Mouse (Mus musculus): ENCODE measurements around the gene Bicdl1.

Bicdl1 gene

DNA sequence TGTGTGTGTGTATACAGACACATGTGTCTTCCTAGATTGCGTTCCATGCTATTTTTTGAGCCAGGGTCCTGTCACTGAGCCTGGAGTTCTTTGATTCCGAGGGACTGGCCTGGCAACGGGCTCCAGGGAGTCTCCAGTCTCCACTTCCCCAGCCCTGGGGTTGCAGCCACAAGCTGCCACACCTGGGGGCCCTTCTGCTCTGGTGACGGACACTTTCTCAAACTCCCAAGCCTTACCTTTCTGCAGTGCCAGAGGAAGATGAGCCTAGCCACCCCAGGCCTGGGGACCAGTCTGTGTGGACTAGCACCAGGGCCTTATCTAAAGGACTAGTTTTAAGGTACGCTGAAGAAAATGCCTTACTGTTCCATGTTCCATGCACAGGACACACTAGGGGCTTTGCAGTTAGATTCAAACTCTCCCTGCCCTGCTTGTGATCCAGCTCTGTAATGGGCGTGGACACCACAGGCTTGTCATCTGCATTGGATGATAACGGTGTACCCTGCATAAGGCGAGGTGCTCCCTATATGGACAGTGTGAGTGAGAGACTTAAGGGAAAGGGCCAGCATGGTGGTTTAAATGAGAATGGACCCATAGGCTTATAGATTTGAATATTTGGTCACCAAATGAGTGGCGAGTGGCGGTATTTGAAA is 105.1 kb downstream of the Bicdl1 start:
- in situ Hi-C loops (cut with MboI, MseI) = no loop called here

GRCm38 (mm10) chr5:115623694-115624440 is 107.6 kb downstream of the Bicdl1 start:
- in situ Hi-C loops (cut with MboI, MseI) = no loop called here

DNA sequence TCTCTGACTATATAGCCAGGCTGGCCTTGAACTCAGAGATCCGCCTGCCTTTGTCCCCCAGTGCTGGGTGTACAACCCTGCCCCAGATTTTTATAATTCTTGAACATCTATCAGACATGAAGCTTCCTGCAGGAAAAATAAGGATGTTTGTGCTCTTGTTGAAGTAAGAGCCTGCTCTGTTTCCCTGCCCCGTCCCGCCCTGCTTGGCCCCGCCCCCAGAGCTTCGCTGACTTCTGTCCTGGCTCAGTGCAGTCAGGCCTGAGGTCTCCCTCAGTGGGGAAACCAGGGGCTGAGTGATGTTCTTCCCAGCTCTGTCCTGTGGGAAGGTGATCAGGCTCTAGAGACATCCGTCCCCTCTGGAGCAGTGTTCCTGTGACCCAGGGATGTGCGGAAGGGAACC is 108.7 kb downstream of the Bicdl1 start:
- in situ Hi-C loops (cut with MboI, MseI) = no loop called here

GRCm38 (mm10) chr5:115619690-115620089 is 111.7 kb downstream of the Bicdl1 start:
- in situ Hi-C loops (cut with MboI, MseI) = no loop called here

- in situ Hi-C loops (cut with MboI, MseI) = no loop called here
Observed at GRCm38 (mm10) chr5:115614948-115615347, 116.5 kb downstream of the Bicdl1 start.

- in situ Hi-C loops (cut with MboI, MseI) = no loop called here
Observed at GRCm38 (mm10) chr5:115613332-115613731, 118.1 kb downstream of the Bicdl1 start.

DNA sequence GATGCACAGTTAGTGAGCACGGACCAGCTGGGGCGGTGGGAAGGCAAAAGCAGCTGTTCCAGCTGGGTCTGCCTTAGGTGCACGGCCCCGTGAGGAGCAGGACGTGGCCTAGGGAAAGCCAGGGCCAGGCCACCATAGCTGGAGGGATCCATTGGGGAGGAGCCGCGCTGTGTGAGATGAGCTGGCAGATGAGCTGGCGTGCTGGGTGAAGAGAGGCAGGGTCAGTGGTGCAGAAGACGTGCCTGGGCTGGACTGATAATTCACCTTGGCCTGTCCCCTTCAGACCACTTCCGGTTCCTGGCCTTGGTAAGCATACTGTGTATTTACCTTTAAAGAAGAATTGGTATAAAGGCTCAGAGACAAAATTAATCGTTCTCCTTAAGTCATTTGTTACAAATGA is 119.9 kb downstream of the Bicdl1 start:
- in situ Hi-C loops (cut with MboI, MseI) = no loop called here

DNA sequence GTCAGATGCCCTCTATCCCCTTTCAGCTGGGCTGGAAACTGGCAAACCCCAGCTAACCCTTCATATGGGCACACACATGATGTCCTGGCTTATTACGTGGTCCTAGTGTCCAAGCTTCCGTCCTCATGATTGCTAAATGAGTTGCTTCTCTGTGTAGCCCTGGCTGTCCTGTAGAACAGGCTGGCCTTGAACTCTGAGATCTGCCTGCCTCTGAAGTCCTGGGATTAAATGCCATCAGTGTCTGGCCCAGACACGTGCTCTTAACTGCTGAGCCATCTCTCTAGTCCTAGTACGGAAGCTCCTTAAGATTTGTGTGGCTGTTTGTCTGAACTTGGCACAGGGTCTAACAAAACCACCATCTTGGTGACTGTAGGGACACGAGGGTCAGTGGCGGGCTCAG is 127.9 kb downstream of the Bicdl1 start:
- in situ Hi-C loops (cut with MboI, MseI) = no loop called here
